Mouse (Mus musculus) heart, embryonic 13.5 days (tissue): ENCODE results near the gene Bend6. TPM values are rescaled to one million over a fixed set of nuclear protein-coding genes. Genes with fewer than 3 reads are reported as not detected.

ENCODE experiments used
- ATAC-seq: fragments of 200-750 bp; cut with Nextera tagmentation; 2 replicates; pipeline ENCODE4 v1.8.0; 2017; ENCODE audit warnings: moderate TSS enrichment; ENCODE audit not compliant: insufficient number of reproducible peaks, low FRiP score, low TSS enrichment; ENCODE audit errors: extremely low read depth
- H3K27ac ChIP-seq: fragments of 300-500 bp; sonication (generic); replicated peaks from 2 replicates; pipeline ENCODE4 v1.5.1; 2015; ENCODE audit warnings: moderate library complexity, mild to moderate bottlenecking, inconsistent platforms
- H3K27me3 ChIP-seq: fragments of 300-500 bp; sonication (generic); replicated peaks from 2 replicates; pipeline ENCODE4 v1.6.1; 2015; ENCODE audit warnings: mild to moderate bottlenecking, inconsistent platforms
- H3K36me3 ChIP-seq: fragments of 300-500 bp; sonication (generic); 2 replicates; pipeline ENCODE4 v1.6.1; 2015; ENCODE audit warnings: mild to moderate bottlenecking, inconsistent platforms
- H3K4me1 ChIP-seq: fragments of 300-500 bp; sonication (generic); 2 replicates; pipeline ENCODE4 v1.6.1; 2015; ENCODE audit warnings: inconsistent platforms
- H3K4me2 ChIP-seq: fragments of 300-500 bp; sonication (generic); 2 replicates; pipeline ENCODE4 v1.6.1; 2015; ENCODE audit warnings: inconsistent platforms, mild to moderate bottlenecking, moderate library complexity
- H3K4me3 ChIP-seq: fragments of 300-500 bp; sonication (generic); 2 replicates; pipeline ENCODE4 v1.5.1; 2015; ENCODE audit warnings: moderate library complexity, mild to moderate bottlenecking, inconsistent platforms
- H3K9ac ChIP-seq: fragments of 300-500 bp; sonication (generic); 2 replicates; pipeline ENCODE4 v1.6.1; 2015; ENCODE audit warnings: inconsistent platforms, mild to moderate bottlenecking, moderate library complexity
- H3K9me3 ChIP-seq: fragments of 300-500 bp; sonication (generic); 2 replicates; pipeline ENCODE4 v1.6.1; 2016; ENCODE audit warnings: inconsistent platforms
- WGBS: fragments of 180-500 bp; shearing (Covaris S2); methylation state at CpG from one replicate; pipeline ENCODE4 v1.1.7; 2015; ENCODE audit warnings: mixed read lengths; 5-methylcytosine and 5-hydroxymethylcytosine counted together
- polyA plus RNA-seq: library from polyadenylated mRNA; unstranded; fragments of >200 nt; fragmentation: Nextera tagmentation; extraction: Ambion mirVana; gene quantifications from 2 replicates; pipeline ENCODE4 v1.2.1, GENCODE M21; 2015

The Bend6 gene
- polyA plus RNA-seq, 1 experiment from 2014 or later, result 4.4 TPM

- 69% methylated on average over 3 of the region's 3 CpGs for WGBS
- Histone ChIP-seq H3K27ac (no peak overlapping the region), H3K4me1 (peaks cover 10% of the 10 kb centered on the region; the same call in 1 of the 2 replicates), H3K9ac (no peak overlapping the region), H3K9me3 (no peaks in the 10 kb centered on the region), H3K36me3 (no peaks in the 10 kb centered on the region), H3K4me3 (no peak overlapping the region), H3K27me3 (no peaks in the 10 kb centered on the region), H3K4me2 (no peak overlapping the region)
- no peak for ATAC-seq
Measured at GRCm38 (mm10) chr1:33935946-33936345, 28.3 kb upstream of the Bend6 start.

- WGBS, result 69% methylated on average over 14 of the region's 14 CpGs
- Histone ChIP-seq H3K27ac (no peak overlapping the region), H3K4me2 (no peak overlapping the region), H3K9me3 (no peaks in the 10 kb centered on the region), H3K4me1 (peaks cover 5% of the 10 kb centered on the region; the same call in 1 of the 2 replicates), H3K36me3 (no peaks in the 10 kb centered on the region), H3K9ac (no peak overlapping the region), H3K27me3 (no peaks in the 10 kb centered on the region), H3K4me3 (no peak overlapping the region)
- no peak for ATAC-seq
Measured at GRCm38 (mm10) chr1:33932845-33933499, 25.4 kb upstream of the Bend6 start.

GRCm38 (mm10) chr1:33932196-33932595 is 24.6 kb upstream of the Bend6 start:
- ATAC-seq, result no peak
- H3K27me3 ChIP-seq, result no peaks in the 10 kb centered on the region
- H3K36me3 ChIP-seq, result no peaks in the 10 kb centered on the region
- peaks cover 5% of the 10 kb centered on the region; the same call in 1 of the 2 replicates for H3K4me1 ChIP-seq
- no peak overlapping the region for H3K4me3 ChIP-seq
- no peak overlapping the region for H3K27ac ChIP-seq
- no peaks in the 10 kb centered on the region for H3K9me3 ChIP-seq
- H3K9ac ChIP-seq, result no peak overlapping the region
- H3K4me2 ChIP-seq, result no peak overlapping the region
- WGBS, result 78% methylated on average over 3 of the region's 3 CpGs

DNA sequence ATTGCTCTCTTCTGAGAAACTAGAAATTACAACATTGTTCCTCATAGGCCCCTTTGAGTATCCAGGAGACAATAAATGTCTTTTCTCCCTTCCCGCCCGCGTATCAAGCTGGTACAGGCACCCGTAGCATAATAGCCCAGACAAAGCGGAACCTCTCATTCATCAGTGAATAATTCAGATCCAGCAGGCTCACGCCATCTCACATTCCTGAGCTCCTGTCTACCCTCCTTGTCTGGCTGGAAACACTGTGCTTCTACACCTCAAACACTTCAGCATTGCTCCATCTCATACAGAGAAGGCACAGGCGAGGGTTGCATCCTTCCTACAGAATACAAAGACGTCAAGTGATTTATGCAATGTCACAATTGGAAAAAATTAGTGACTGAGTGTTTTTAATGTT is 24.2 kb upstream of the Bend6 start:
- peaks cover 5% of the 10 kb centered on the region; the same call in 1 of the 2 replicates for H3K4me1 ChIP-seq
- no peak overlapping the region for H3K9ac ChIP-seq
- ATAC-seq, result no peak
- H3K27ac ChIP-seq, result no peak overlapping the region
- H3K36me3 ChIP-seq, result no peaks in the 10 kb centered on the region
- no peak overlapping the region for H3K4me2 ChIP-seq
- no peaks in the 10 kb centered on the region for H3K9me3 ChIP-seq
- no peak overlapping the region for H3K4me3 ChIP-seq
- 83% methylated on average over 8 of the region's 8 CpGs for WGBS
- H3K27me3 ChIP-seq, result no peaks in the 10 kb centered on the region

- Histone ChIP-seq H3K36me3 (no peaks in the 10 kb centered on the region), H3K4me3 (no peak overlapping the region), H3K4me1 (no peaks in the 10 kb centered on the region), H3K9me3 (no peaks in the 10 kb centered on the region), H3K9ac (no peak overlapping the region), H3K4me2 (no peak overlapping the region), H3K27me3 (no peaks in the 10 kb centered on the region), H3K27ac (no peak overlapping the region)
- WGBS, result 76% methylated on average over 7 of the region's 7 CpGs
- no peak for ATAC-seq
Measured at GRCm38 (mm10) chr1:33927466-33927865, 19.9 kb upstream of the Bend6 start.

DNA sequence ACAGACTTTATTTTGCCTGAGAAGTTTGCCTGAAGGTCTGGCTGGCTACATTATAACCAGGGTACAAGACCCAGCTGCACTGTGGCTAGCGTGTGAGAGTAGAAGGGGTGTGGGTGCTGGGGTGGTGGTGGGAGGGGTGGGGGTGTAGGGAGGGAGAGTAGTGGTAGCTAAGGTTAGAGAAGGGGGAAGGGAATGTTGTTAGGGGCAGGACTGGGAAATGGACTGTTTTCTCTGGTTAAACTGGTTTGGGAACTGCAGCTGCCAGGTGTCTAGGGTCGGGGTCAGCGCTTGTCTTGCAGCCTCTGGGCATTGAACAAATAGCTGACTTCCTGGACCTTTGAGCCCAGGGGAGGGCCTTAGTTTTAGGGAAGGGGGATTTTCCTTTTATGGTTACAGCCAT is 17.7 kb upstream of the Bend6 start:
- WGBS, result 74% methylated on average over 3 of the region's 3 CpGs
- H3K4me1 ChIP-seq, result no peaks in the 10 kb centered on the region
- no peak overlapping the region for H3K9ac ChIP-seq
- no peaks in the 10 kb centered on the region for H3K36me3 ChIP-seq
- ATAC-seq, result no peak
- H3K9me3 ChIP-seq, result no peaks in the 10 kb centered on the region
- no peak overlapping the region for H3K4me3 ChIP-seq
- H3K27me3 ChIP-seq, result no peaks in the 10 kb centered on the region
- no peak overlapping the region for H3K27ac ChIP-seq
- no peak overlapping the region for H3K4me2 ChIP-seq

GRCm38 (mm10) chr1:33922975-33923374 is 15.4 kb upstream of the Bend6 start:
- H3K27me3 ChIP-seq, result no peaks in the 10 kb centered on the region
- H3K36me3 ChIP-seq, result no peaks in the 10 kb centered on the region
- H3K4me1 ChIP-seq, result no peaks in the 10 kb centered on the region
- no peak overlapping the region for H3K4me3 ChIP-seq
- no peak for ATAC-seq
- WGBS, result 70% methylated on average over 7 of the region's 7 CpGs
- H3K9me3 ChIP-seq, result no peaks in the 10 kb centered on the region
- no peak overlapping the region for H3K27ac ChIP-seq
- no peak overlapping the region for H3K9ac ChIP-seq
- no peak overlapping the region for H3K4me2 ChIP-seq

GRCm38 (mm10) chr1:33916554-33916953 is 8.9 kb upstream of the Bend6 start:
- no peak overlapping the region for H3K4me3 ChIP-seq
- H3K27me3 ChIP-seq, result no peaks in the 10 kb centered on the region
- H3K9me3 ChIP-seq, result no peaks in the 10 kb centered on the region
- no peaks in the 10 kb centered on the region for H3K4me1 ChIP-seq
- ATAC-seq, result no peak
- no peak overlapping the region for H3K9ac ChIP-seq
- WGBS, result 87% methylated on average over 5 of the region's 5 CpGs
- H3K36me3 ChIP-seq, result peaks cover 11% of the 10 kb centered on the region; the same call in 1 of the 2 replicates
- no peak overlapping the region for H3K4me2 ChIP-seq
- H3K27ac ChIP-seq, result no peak overlapping the region

DNA sequence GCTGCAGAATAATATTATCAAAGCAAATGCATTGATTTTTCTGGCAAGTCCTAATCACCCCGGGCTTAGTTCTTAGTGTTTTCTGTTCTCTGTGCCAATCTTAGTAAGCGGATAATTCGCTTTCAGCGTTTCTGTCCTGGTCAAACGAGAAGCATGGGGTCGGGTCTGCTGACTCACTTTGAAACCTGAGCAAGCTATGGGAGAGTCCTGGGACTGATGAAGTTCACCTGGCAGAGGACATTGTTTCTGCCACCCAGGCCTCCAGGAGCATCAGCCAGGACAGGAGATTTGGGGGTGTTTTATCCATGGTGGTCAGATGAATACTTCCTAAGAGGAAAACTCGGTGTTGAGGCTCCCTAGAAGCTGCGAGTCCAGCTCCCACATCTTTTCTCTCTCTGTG is 4.0 kb upstream of the Bend6 start:
- ATAC-seq, result no peak
- no peak overlapping the region for H3K4me3 ChIP-seq

DNA sequence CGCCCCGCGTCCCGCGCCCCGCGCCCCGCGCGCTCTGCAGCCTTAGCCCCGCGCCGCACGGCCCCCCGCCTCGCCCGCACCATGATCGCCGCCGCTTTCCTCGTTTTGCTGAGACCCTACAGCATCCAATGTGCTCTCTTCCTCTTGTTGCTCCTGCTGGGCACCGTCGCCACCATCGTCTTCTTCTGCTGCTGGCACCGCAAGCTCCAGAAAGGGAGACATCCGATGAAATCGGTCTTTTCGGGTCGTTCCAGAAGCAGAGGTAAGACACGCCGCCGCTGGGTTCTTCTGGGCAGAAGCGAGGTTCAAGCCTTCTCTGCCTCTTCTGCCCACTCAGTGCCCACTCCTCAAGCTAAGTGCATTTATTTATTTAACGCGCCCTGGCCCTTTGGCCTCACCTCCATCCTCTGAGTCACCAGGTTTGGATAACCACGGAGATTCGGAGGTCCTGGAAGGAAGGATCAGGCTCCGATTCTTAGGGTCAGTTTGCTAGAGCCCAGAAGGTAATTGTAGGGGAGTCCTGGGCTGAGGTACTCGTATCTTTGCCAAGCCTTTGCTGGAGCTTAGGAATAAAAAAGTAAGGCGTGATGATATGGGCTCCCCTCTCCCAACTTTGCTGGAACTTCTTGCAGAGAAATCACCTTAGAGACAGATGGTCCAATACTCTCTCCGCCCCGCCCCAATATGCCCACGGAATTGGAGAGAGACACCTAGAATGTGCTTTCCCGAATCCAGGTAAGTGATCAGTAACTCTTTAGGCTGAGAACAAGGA is 761 bp upstream of the Bend6 start, which contains the start of gene Dst:
Gene Dst, plus strand, starts transcription at position 35 of the 772 bp plus-strand sequence.
- H3K36me3 ChIP-seq, result no peaks in the 10 kb centered on the region
- peaks cover 42% of the 10 kb centered on the region for H3K27me3 ChIP-seq
- H3K4me2 ChIP-seq, result peak within 1 kb of the TSS; percentile 95
- H3K9me3 ChIP-seq, result no peaks in the 10 kb centered on the region
- no peak within 1 kb of the TSS for H3K27ac ChIP-seq
- H3K4me1 ChIP-seq, result peaks cover 32% of the 10 kb centered on the region
- ATAC-seq, result no peak; the same call in 1 of the 2 replicates
- WGBS, result 5% methylated on average over 32 of the region's 44 CpGs
- peak within 1 kb of the TSS; percentile 74 for H3K4me3 ChIP-seq
- H3K9ac ChIP-seq, result peak within 1 kb of the TSS; percentile 84

More for the DNA sequence above, 4.0 kb upstream of the Bend6 start:
- 74% methylated on average over 8 of the region's 8 CpGs for WGBS
- Histone ChIP-seq H3K27ac (no peak overlapping the region), H3K9me3 (no peaks in the 10 kb centered on the region), H3K4me2 (no peak overlapping the region), H3K27me3 (peaks cover 27% of the 10 kb centered on the region), H3K9ac (no peak overlapping the region), H3K4me1 (peaks cover 29% of the 10 kb centered on the region), H3K36me3 (peaks cover 10% of the 10 kb centered on the region; the same call in 1 of the 2 replicates)

- no peaks in the 10 kb centered on the region for H3K36me3 ChIP-seq
- no peak overlapping the region for H3K27ac ChIP-seq
- 3% methylated on average over 20 of the region's 20 CpGs for WGBS
- peaks cover 42% of the 10 kb centered on the region for H3K27me3 ChIP-seq
- peak overlapping the region; percentile 84 for H3K9ac ChIP-seq
- peaks cover 32% of the 10 kb centered on the region for H3K4me1 ChIP-seq
- no peak for ATAC-seq
- H3K9me3 ChIP-seq, result no peaks in the 10 kb centered on the region
- H3K4me2 ChIP-seq, result peak overlapping the region; percentile 95
- H3K4me3 ChIP-seq, result peak overlapping the region; percentile 74
Measured at GRCm38 (mm10) chr1:33906927-33907326, 689 bp downstream of the Bend6 start.
